Mouse (Mus musculus) limb, embryonic 10.5 days (tissue): Measurements from ENCODE around the gene Jag1. TPM values are rescaled to one million over a fixed set of nuclear protein-coding genes. Genes with fewer than 3 reads are reported as not detected.

Source experiments
- DNase-seq: peaks from one replicate; pipeline ENCODE4 v3.0.0-alpha.2; 2017; ENCODE audit warnings: low spot score
- H3K27ac ChIP-seq: fragments of 300-500 bp; sonication (generic); 2 replicates; pipeline ENCODE4 v1.5.1; 2016; ENCODE audit warnings: mild to moderate bottlenecking
- H3K27me3 ChIP-seq: fragments of 300-500 bp; sonication (generic); 2 replicates; pipeline ENCODE4 v1.6.1; 2016; ENCODE audit warnings: low read depth, mild to moderate bottlenecking; ENCODE audit not compliant: poor library complexity, severe bottlenecking
- H3K36me3 ChIP-seq: fragments of 300-500 bp; sonication (generic); 2 replicates; pipeline ENCODE4 v1.6.1; 2016; ENCODE audit warnings: mild to moderate bottlenecking, moderate library complexity
- H3K4me1 ChIP-seq: fragments of 300-500 bp; sonication (generic); 2 replicates; pipeline ENCODE4 v1.6.1; 2016
- H3K4me3 ChIP-seq: fragments of 300-500 bp; sonication (generic); 2 replicates; pipeline ENCODE4 v1.5.1; 2016; ENCODE audit warnings: mild to moderate bottlenecking, moderate library complexity
- H3K9me3 ChIP-seq: fragments of 300-500 bp; sonication (generic); replicated peaks from 2 replicates; pipeline ENCODE4 v1.6.1; 2016; ENCODE audit warnings: mild to moderate bottlenecking
- WGBS: fragments of 180-500 bp; shearing (Covaris S2); methylation state at CpG from one replicate; pipeline ENCODE4 v1.1.7; 2016; 5-methylcytosine and 5-hydroxymethylcytosine counted together
- polyA plus RNA-seq: library from polyadenylated mRNA; unstranded; fragments of >200 nt; fragmentation: Nextera tagmentation; extraction: Ambion mirVana; gene quantifications from 2 replicates; pipeline ENCODE4 v1.2.1, GENCODE M21; 2016

Jag1 gene
- 7.6 and 14.7 TPM in 2 replicates for polyA plus RNA-seq

- Histone ChIP-seq H3K27ac (peak within 1 kb of the TSS; percentile 97), H3K36me3 (no peaks in the 10 kb centered on the region), H3K9me3 (no peaks in the 10 kb centered on the region), H3K4me3 (peak within 1 kb of the TSS; percentile 78), H3K27me3 (peaks cover 41% of the 10 kb centered on the region), H3K4me1 (peaks cover 61% of the 10 kb centered on the region)
- peak; percentile 75 for DNase-seq
- WGBS = under 1% methylated on average over 59 of the region's 59 CpGs
These were observed at the start of gene Jag1 for GRCm38 (mm10) chr2:137116025-137116674. Jag1 (minus strand) TSS chr2:137116644.

- Histone ChIP-seq H3K36me3 (no peaks in the 10 kb centered on the region), H3K9me3 (no peaks in the 10 kb centered on the region)
- WGBS = 90% methylated on average over 1 of the region's 1 CpGs
These were observed 39.6 kb upstream of the Jag1 start for GRCm38 (mm10) chr2:137156018-137156417.

GRCm38 (mm10) chr2:137153825-137154224, 37.4 kb upstream of the Jag1 start:
- no peaks in the 10 kb centered on the region for H3K36me3 ChIP-seq
- 74% methylated on average over 4 of the region's 4 CpGs for WGBS
- no peaks in the 10 kb centered on the region for H3K27me3 ChIP-seq
- no peak overlapping the region for H3K27ac ChIP-seq
- DNase-seq = no peak
- H3K9me3 ChIP-seq = no peaks in the 10 kb centered on the region
- no peaks in the 10 kb centered on the region for H3K4me1 ChIP-seq
- no peak overlapping the region for H3K4me3 ChIP-seq

More at GRCm38 (mm10) chr2:137156018-137156417, 39.6 kb upstream of the Jag1 start:
- no peaks in the 10 kb centered on the region for H3K4me1 ChIP-seq
- DNase-seq = no peak
- no peaks in the 10 kb centered on the region for H3K27me3 ChIP-seq
- H3K4me3 ChIP-seq = no peak overlapping the region
- H3K27ac ChIP-seq = no peak overlapping the region

GRCm38 (mm10) chr2:137153172-137153667, 36.8 kb upstream of the Jag1 start:
- WGBS = 85% methylated on average over 10 of the region's 10 CpGs
- Histone ChIP-seq H3K4me1 (no peaks in the 10 kb centered on the region), H3K4me3 (no peak overlapping the region), H3K27me3 (no peaks in the 10 kb centered on the region), H3K9me3 (no peaks in the 10 kb centered on the region), H3K27ac (no peak overlapping the region), H3K36me3 (no peaks in the 10 kb centered on the region)
- DNase-seq = no peak

GRCm38 (mm10) chr2:137150953-137151352, 34.5 kb upstream of the Jag1 start:
- Histone ChIP-seq H3K9me3 (no peaks in the 10 kb centered on the region), H3K27ac (no peak overlapping the region), H3K27me3 (no peaks in the 10 kb centered on the region), H3K4me1 (no peaks in the 10 kb centered on the region), H3K36me3 (no peaks in the 10 kb centered on the region), H3K4me3 (no peak overlapping the region)
- 97% methylated on average over 3 of the region's 3 CpGs for WGBS
- DNase-seq = no peak

GRCm38 (mm10) chr2:137146938-137147666, 30.7 kb upstream of the Jag1 start:
- H3K9me3 ChIP-seq = no peaks in the 10 kb centered on the region
- H3K4me1 ChIP-seq = no peaks in the 10 kb centered on the region
- H3K27me3 ChIP-seq = no peaks in the 10 kb centered on the region
- H3K4me3 ChIP-seq = no peak overlapping the region
- no peak for DNase-seq
- no peak overlapping the region for H3K27ac ChIP-seq
- 95% methylated on average over 2 of the region's 2 CpGs for WGBS
- no peaks in the 10 kb centered on the region for H3K36me3 ChIP-seq

GRCm38 (mm10) chr2:137138063-137138462, 21.6 kb upstream of the Jag1 start:
- Histone ChIP-seq H3K4me1 (no peaks in the 10 kb centered on the region), H3K27ac (no peak overlapping the region), H3K9me3 (no peaks in the 10 kb centered on the region), H3K4me3 (no peak overlapping the region), H3K36me3 (no peaks in the 10 kb centered on the region), H3K27me3 (no peaks in the 10 kb centered on the region)
- no peak for DNase-seq
- 92% methylated on average over 1 of the region's 1 CpGs for WGBS

- WGBS = 85% methylated on average over 5 of the region's 5 CpGs
- H3K4me1 ChIP-seq = no peaks in the 10 kb centered on the region
These were observed 17.6 kb upstream of the Jag1 start for GRCm38 (mm10) chr2:137134035-137134434.

GRCm38 (mm10) chr2:137124861-137125260, 8.4 kb upstream of the Jag1 start:
- Histone ChIP-seq H3K36me3 (no peaks in the 10 kb centered on the region), H3K4me3 (no peak overlapping the region), H3K27ac (no peak overlapping the region), H3K9me3 (no peaks in the 10 kb centered on the region), H3K4me1 (no peaks in the 10 kb centered on the region), H3K27me3 (0 out of 2 replicates have a peak, but pooled peaks cover 6% of the 10 kb centered on the region)
- DNase-seq = no peak
- WGBS = 90% methylated on average over 1 of the region's 1 CpGs

More at GRCm38 (mm10) chr2:137134035-137134434, 17.6 kb upstream of the Jag1 start:
- Histone ChIP-seq H3K27me3 (no peaks in the 10 kb centered on the region), H3K4me3 (no peak overlapping the region), H3K9me3 (no peaks in the 10 kb centered on the region), H3K27ac (no peak overlapping the region), H3K36me3 (no peaks in the 10 kb centered on the region)
- DNase-seq = no peak

- Histone ChIP-seq H3K36me3 (no peaks in the 10 kb centered on the region), H3K27ac (peak overlapping the region; percentile 97), H3K4me3 (peak overlapping the region; percentile 78), H3K4me1 (peaks cover 50% of the 10 kb centered on the region), H3K27me3 (peaks cover 40% of the 10 kb centered on the region), H3K9me3 (no peaks in the 10 kb centered on the region)
- under 1% methylated on average over 33 of the region's 33 CpGs for WGBS
- DNase-seq = peak; percentile 94
These were observed 862 bp upstream of the Jag1 start for GRCm38 (mm10) chr2:137117321-137117690.

GRCm38 (mm10) chr2:137116675-137117320, 354 bp upstream of the Jag1 start:
- no peaks in the 10 kb centered on the region for H3K36me3 ChIP-seq
- peaks cover 55% of the 10 kb centered on the region for H3K4me1 ChIP-seq
- no peaks in the 10 kb centered on the region for H3K9me3 ChIP-seq
- H3K27me3 ChIP-seq = peaks cover 40% of the 10 kb centered on the region
- peak overlapping the region; percentile 78 for H3K4me3 ChIP-seq
- peak; percentile 92 for DNase-seq
- H3K27ac ChIP-seq = peak overlapping the region; percentile 97
- WGBS = under 1% methylated on average over 61 of the region's 61 CpGs

GRCm38 (mm10) chr2:137115241-137116024, 1.0 kb downstream of the Jag1 start:
- H3K4me3 ChIP-seq = peak overlapping the region; percentile 78
- no peaks in the 10 kb centered on the region for H3K36me3 ChIP-seq
- WGBS = under 1% methylated on average over 40 of the region's 40 CpGs
- no peaks in the 10 kb centered on the region for H3K9me3 ChIP-seq
- peaks cover 68% of the 10 kb centered on the region for H3K4me1 ChIP-seq
- peaks cover 44% of the 10 kb centered on the region for H3K27me3 ChIP-seq
- DNase-seq = peak; percentile 60
- H3K27ac ChIP-seq = peak overlapping the region; percentile 97
